Mouse (Mus musculus) kidney, postnatal 0 days (tissue): ENCODE measurements around the gene Rgs19. TPM values are rescaled to one million over a fixed set of nuclear protein-coding genes. Genes with fewer than 3 reads are reported as not detected.
A peak's percentile ranks its signal among the peaks of the same experiment; 100 is the strongest.

Experiments
- ATAC-seq: fragments of 200-750 bp; cut with Nextera tagmentation; replicated peaks from 2 replicates; pipeline ENCODE4 v1.8.0; 2017; ENCODE audit warnings: low read depth, moderate number of reproducible peaks, moderate TSS enrichment, moderate library complexity; ENCODE audit not compliant: low FRiP score
- DNase-seq: peaks from one replicate; pipeline ENCODE4 v3.0.0-alpha.2; 2016; ENCODE audit warnings: low spot score
- H3K27ac ChIP-seq: fragments of 300-500 bp; sonication (generic); 2 replicates; pipeline ENCODE4 v1.5.1; 2014; ENCODE audit warnings: mild to moderate bottlenecking
- H3K27me3 ChIP-seq: fragments of 300-500 bp; sonication (generic); 2 replicates; pipeline ENCODE4 v1.6.1; 2014; ENCODE audit warnings: low read length, mixed read lengths; ENCODE audit not compliant: insufficient read depth
- H3K36me3 ChIP-seq: fragments of 300-500 bp; sonication (generic); 2 replicates; pipeline ENCODE4 v1.6.1; 2014; ENCODE audit warnings: low read length, mixed read lengths; ENCODE audit not compliant: insufficient read depth
- H3K4me1 ChIP-seq: fragments of 300-500 bp; sonication (generic); replicated peaks from 2 replicates; pipeline ENCODE4 v1.6.1; 2014; ENCODE audit warnings: antibody characterized with exemption, low read length, mixed read lengths; ENCODE audit not compliant: insufficient read depth
- H3K4me2 ChIP-seq: fragments of 300-500 bp; sonication (generic); 2 replicates; pipeline ENCODE4 v1.6.1; 2014; ENCODE audit warnings: mild to moderate bottlenecking, low read length, moderate library complexity, mixed read lengths
- H3K4me3 ChIP-seq: fragments of 300-500 bp; sonication (generic); replicated peaks from 2 replicates; pipeline ENCODE4 v1.5.1; 2014; ENCODE audit warnings: low read depth, low read length
- H3K9ac ChIP-seq: fragments of 300-500 bp; sonication (generic); 2 replicates; pipeline ENCODE4 v1.6.1; 2014; ENCODE audit warnings: low read depth, low read length
- H3K9me3 ChIP-seq: fragments of 300-500 bp; sonication (generic); replicated peaks from 2 replicates; pipeline ENCODE4 v1.6.1; 2016; ENCODE audit warnings: low read length, inconsistent platforms, mixed read lengths
- CTCF ChIP-seq: IDR thresholded peaks from 2 replicates; pipeline ENCODE4 v1.5.1; 2016; ENCODE audit warnings: antibody characterized with exemption, low read depth, mild to moderate bottlenecking, moderate library complexity
- WGBS: fragments of 180-500 bp; shearing (Covaris S2); extraction: QIAGEN DNeasy Blood & Tissue Kit; methylation state at CpG from one replicate; pipeline ENCODE4 v1.1.7; 2014; 5-methylcytosine and 5-hydroxymethylcytosine counted together
- polyA plus RNA-seq: library from polyadenylated mRNA; unstranded; fragments of >200 nt; fragmentation: Nextera tagmentation; extraction: Ambion mirVana; gene quantifications from 2 replicates; pipeline ENCODE4 v1.2.1, GENCODE M21; 2015

Gene Rgs19
- polyA plus RNA-seq, 1 experiment from 2014 or later: 41.7 TPM

DNA sequence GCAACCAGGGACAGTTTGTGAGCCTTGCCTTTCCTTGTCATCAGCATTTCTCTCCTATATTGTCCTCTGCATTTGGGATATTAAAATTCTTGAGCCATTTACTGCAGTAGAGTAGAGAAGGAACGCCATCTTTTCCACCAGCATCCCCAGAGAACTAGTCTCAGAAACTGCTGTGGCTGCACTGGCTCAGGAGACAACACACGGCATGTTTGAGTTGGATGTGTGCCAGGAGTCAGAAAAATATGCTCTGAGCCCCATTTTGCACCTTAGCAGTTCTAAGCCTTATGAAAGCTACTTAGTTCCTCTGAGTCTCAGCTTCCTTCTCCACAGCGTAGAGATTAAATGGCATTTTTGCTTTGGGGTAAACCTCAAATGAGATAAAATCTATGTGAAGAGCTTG, 23.2 kb upstream of the Rgs19 start:
- no peak for DNase-seq
- Histone ChIP-seq H3K4me1 (no peaks in the 10 kb centered on the region), H3K9me3 (no peaks in the 10 kb centered on the region), H3K27ac (no peak overlapping the region), H3K36me3 (no peaks in the 10 kb centered on the region), H3K4me3 (no peak overlapping the region), H3K4me2 (no peak overlapping the region), H3K27me3 (no peaks in the 10 kb centered on the region), H3K9ac (no peak overlapping the region)
- WGBS: 44% methylated on average over 3 of the region's 3 CpGs
- ATAC-seq: no peak
- TF ChIP-seq CTCF: no peak

DNA sequence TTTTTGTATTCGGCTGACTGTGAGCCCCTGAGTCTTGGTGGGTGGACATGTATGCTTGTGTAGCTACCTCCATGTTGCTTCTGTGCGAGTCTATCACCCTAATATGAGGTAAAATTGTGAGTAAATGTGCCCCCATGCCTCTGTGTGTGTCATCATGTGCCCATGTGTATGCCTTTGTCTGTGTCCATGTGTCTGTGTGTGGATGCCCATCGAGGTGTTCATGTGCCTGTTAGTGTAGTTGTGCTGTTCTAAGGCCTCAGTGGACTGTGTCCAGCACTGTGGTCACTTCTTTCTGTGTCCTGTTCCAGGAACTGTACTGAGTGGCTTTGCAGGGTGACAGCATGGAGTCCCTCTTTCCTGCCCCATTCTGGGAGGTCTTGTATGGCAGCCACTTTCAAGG, 21.6 kb upstream of the Rgs19 start:
- no peaks in the 10 kb centered on the region for H3K4me1 ChIP-seq
- TF ChIP-seq CTCF: no peak
- no peaks in the 10 kb centered on the region for H3K9me3 ChIP-seq
- no peak overlapping the region for H3K9ac ChIP-seq
- WGBS: 77% methylated on average over 3 of the region's 3 CpGs
- H3K4me3 ChIP-seq: no peak overlapping the region
- H3K27me3 ChIP-seq: no peaks in the 10 kb centered on the region
- no peak for DNase-seq
- no peaks in the 10 kb centered on the region for H3K36me3 ChIP-seq
- no peak overlapping the region for H3K27ac ChIP-seq
- ATAC-seq: no peak
- no peak overlapping the region for H3K4me2 ChIP-seq

DNA sequence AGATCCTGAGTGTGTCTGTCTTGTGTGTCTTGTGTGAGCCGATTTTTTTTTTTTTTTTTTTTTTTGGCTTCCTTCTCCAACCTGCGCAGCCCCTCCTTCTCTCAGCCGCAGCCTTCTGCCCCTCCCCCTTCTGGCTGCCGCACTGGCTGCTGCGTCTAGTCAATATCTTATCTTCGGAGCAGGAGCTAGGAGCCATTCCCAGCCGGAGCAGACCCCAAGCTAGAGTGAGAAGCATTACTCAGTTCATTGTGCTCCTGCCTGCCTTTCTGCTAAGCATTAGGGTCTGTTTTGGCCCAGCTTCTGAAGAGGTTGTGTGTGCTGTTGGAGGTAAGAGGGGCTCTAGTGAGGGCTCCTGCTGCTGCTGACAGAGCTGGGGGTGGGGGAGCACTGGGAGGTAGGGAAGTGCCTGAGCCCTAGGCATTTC, 21.1 kb upstream of the Rgs19 start, which contains the start of gene Oprl1:
Gene Oprl1, plus strand, starts transcription at position 114 of the 424 bp plus-strand sequence.
- no peak for ATAC-seq
- Histone ChIP-seq H3K27ac (no peak within 1 kb of the TSS), H3K9ac (no peak within 1 kb of the TSS), H3K4me1 (no peaks in the 10 kb centered on the region), H3K4me3 (no peak within 1 kb of the TSS), H3K36me3 (no peaks in the 10 kb centered on the region), H3K9me3 (no peaks in the 10 kb centered on the region), H3K27me3 (no peaks in the 10 kb centered on the region), H3K4me2 (no peak within 1 kb of the TSS)
- WGBS: 4% methylated on average over 7 of the region's 7 CpGs
- TF ChIP-seq CTCF: no peak
- no peak for DNase-seq

GRCm38 (mm10) chr2:181713749-181714148, 20.0 kb upstream of the Rgs19 start:
- Histone ChIP-seq H3K9ac (no peak overlapping the region), H3K4me1 (no peaks in the 10 kb centered on the region), H3K36me3 (no peaks in the 10 kb centered on the region), H3K27me3 (no peaks in the 10 kb centered on the region), H3K9me3 (no peaks in the 10 kb centered on the region), H3K4me3 (no peak overlapping the region), H3K4me2 (no peak overlapping the region), H3K27ac (no peak overlapping the region)
- no peak for TF ChIP-seq CTCF
- WGBS: 81% methylated on average over 1 of the region's 1 CpGs
- no peak for ATAC-seq
- no peak for DNase-seq

GRCm38 (mm10) chr2:181706668-181707067, 12.9 kb upstream of the Rgs19 start:
- H3K27me3 ChIP-seq: no peaks in the 10 kb centered on the region
- DNase-seq (peak; percentile 28), ATAC-seq (no peak)
- no peak overlapping the region for H3K4me2 ChIP-seq
- WGBS: 25% methylated on average over 3 of the region's 4 CpGs
- H3K27ac ChIP-seq: no peak overlapping the region
- peak; percentile 66 for TF ChIP-seq CTCF
- H3K9me3 ChIP-seq: no peaks in the 10 kb centered on the region
- H3K4me3 ChIP-seq: no peak overlapping the region
- H3K9ac ChIP-seq: no peak overlapping the region
- H3K36me3 ChIP-seq: no peaks in the 10 kb centered on the region
- no peaks in the 10 kb centered on the region for H3K4me1 ChIP-seq

- no peak within 1 kb of the TSS for H3K9ac ChIP-seq
- no peaks in the 10 kb centered on the region for H3K9me3 ChIP-seq
- no peak for TF ChIP-seq CTCF
- WGBS: 54% methylated on average over 5 of the region's 5 CpGs
- no peaks in the 10 kb centered on the region for H3K27me3 ChIP-seq
- H3K36me3 ChIP-seq: no peaks in the 10 kb centered on the region
- H3K4me1 ChIP-seq: 0 out of 2 replicates have a peak, but pooled peaks cover 2% of the 10 kb centered on the region
- ATAC-seq (no peak), DNase-seq (no peak)
- H3K4me2 ChIP-seq: no peak within 1 kb of the TSS
- no peak within 1 kb of the TSS for H3K4me3 ChIP-seq
- H3K27ac ChIP-seq: no peak within 1 kb of the TSS
These were observed 4.5 kb upstream of the Rgs19 start, which contains the start of gene Lkaaear1 for GRCm38 (mm10) chr2:181698241-181698640. Gene Lkaaear1, minus strand, starts transcription at chr2:181698442.
